Mouse (Mus musculus) kidney, postnatal 4 days (tissue): ENCODE data around the gene Nufip1.

ENCODE experiments used
- DNase-seq, 2 experiments: peaks; one replicate each; pipeline ENCODE4 v3.0.0; 2021; ENCODE audit warnings: mixed read lengths in 2 of 2

Gene Nufip1

DNA sequence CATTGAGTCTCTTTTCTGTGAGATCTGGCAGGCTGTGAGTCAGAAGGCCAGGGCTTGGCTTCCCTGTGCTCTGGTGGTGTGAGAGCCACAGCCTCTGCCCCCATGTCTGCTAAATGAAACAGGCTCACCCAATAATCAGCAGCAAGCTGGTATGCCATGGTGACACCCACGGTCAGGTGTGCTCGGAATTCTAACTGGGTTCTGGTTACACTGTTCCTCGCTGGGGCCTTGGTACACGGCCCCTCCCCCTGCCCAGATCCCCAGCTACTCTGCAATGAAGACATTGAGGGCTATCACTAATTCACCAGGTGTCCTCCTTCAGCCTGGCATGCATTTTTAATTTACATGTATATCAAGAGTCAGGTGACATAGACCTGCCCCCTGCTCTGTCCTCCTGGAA is 75.6 kb downstream of the Nufip1 start:
- peak in 1 of 2 experiments; percentile 31 for DNase-seq
